Mouse (Mus musculus) hindbrain, embryonic 16.5 days (tissue): ENCODE results near the gene Cdc6. TPM values are rescaled to one million over a fixed set of nuclear protein-coding genes. Genes with fewer than 3 reads are reported as not detected.

Source experiments
- ATAC-seq: fragments of 200-750 bp; cut with Nextera tagmentation; 2 replicates; pipeline ENCODE4 v1.8.0; 2017; ENCODE audit warnings: moderate TSS enrichment, moderate library complexity
- H3K27ac ChIP-seq: fragments of 300-500 bp; sonication (generic); 2 replicates; pipeline ENCODE4 v1.5.1; 2014; ENCODE audit warnings: low read depth, mild to moderate bottlenecking, control low read depth, low read length, moderate library complexity
- H3K27me3 ChIP-seq: fragments of 300-500 bp; sonication (generic); replicated peaks from 2 replicates; pipeline ENCODE4 v1.6.1; 2014; ENCODE audit warnings: low read length; ENCODE audit not compliant: control insufficient read depth, insufficient read depth
- H3K36me3 ChIP-seq: fragments of 300-500 bp; sonication (generic); 2 replicates; pipeline ENCODE4 v1.6.1; 2014; ENCODE audit warnings: mild to moderate bottlenecking, low read length, moderate library complexity, mixed read lengths; ENCODE audit not compliant: control insufficient read depth, insufficient read depth
- H3K4me1 ChIP-seq: fragments of 300-500 bp; sonication (generic); 2 replicates; pipeline ENCODE4 v1.6.1; 2014; ENCODE audit warnings: low read depth, low read length; ENCODE audit not compliant: control insufficient read depth, insufficient read depth
- H3K4me2 ChIP-seq: fragments of 300-500 bp; sonication (generic); 2 replicates; pipeline ENCODE4 v1.6.1; 2014; ENCODE audit warnings: mild to moderate bottlenecking, low read length, control low read depth, moderate library complexity
- H3K4me3 ChIP-seq: fragments of 300-500 bp; sonication (generic); 2 replicates; pipeline ENCODE4 v1.5.1; 2014; ENCODE audit warnings: mild to moderate bottlenecking, low read length, control low read depth, moderate library complexity
- H3K9ac ChIP-seq: fragments of 300-500 bp; sonication (generic); 2 replicates; pipeline ENCODE4 v1.6.1; 2014; ENCODE audit warnings: low read depth, mild to moderate bottlenecking, control low read depth, low read length, moderate library complexity
- H3K9me3 ChIP-seq: fragments of 300-500 bp; sonication (generic); 2 replicates; pipeline ENCODE4 v1.6.1; 2014; ENCODE audit warnings: mild to moderate bottlenecking, low read length, moderate library complexity; ENCODE audit not compliant: control insufficient read depth
- WGBS: fragments of 180-500 bp; shearing (Covaris S2); extraction: QIAGEN DNeasy Blood & Tissue Kit; methylation state at CpG from one replicate; pipeline ENCODE4 v1.1.7; 2014; 5-methylcytosine and 5-hydroxymethylcytosine counted together
- polyA plus RNA-seq: library from polyadenylated mRNA; unstranded; fragments of >200 nt; fragmentation: Nextera tagmentation; extraction: Ambion mirVana; gene quantifications from 2 replicates; pipeline ENCODE4 v1.2.1, GENCODE M21; 2015

Gene Cdc6
- polyA plus RNA-seq, 1 experiment from 2014 or later = 4.6 TPM

- peak; percentile 59 for ATAC-seq
- peak overlapping the region; percentile 59; the same call in 1 of the 2 replicates for H3K27ac ChIP-seq
- no peaks in the 10 kb centered on the region for H3K9me3 ChIP-seq
- H3K36me3 ChIP-seq = no peaks in the 10 kb centered on the region
- peak overlapping the region; percentile 38 for H3K9ac ChIP-seq
- 29% methylated on average over 8 of the region's 9 CpGs for WGBS
- H3K4me2 ChIP-seq = peak overlapping the region; percentile 99
- peaks cover 98% of the 10 kb centered on the region for H3K4me1 ChIP-seq
- H3K4me3 ChIP-seq = no peak overlapping the region
- H3K27me3 ChIP-seq = no peaks in the 10 kb centered on the region
These were observed 59.0 kb downstream of the Cdc6 start for GRCm38 (mm10) chr11:98966499-98967141.

GRCm38 (mm10) chr11:98968079-98968478, 60.5 kb downstream of the Cdc6 start:
- ATAC-seq = no peak
- H3K4me3 ChIP-seq = no peak overlapping the region

GRCm38 (mm10) chr11:98968716-98969495, 61.3 kb downstream of the Cdc6 start:
- Histone ChIP-seq H3K27ac (peak overlapping the region; percentile 58), H3K27me3 (no peaks in the 10 kb centered on the region), H3K36me3 (0 out of 2 replicates have a peak, but pooled peaks cover 3% of the 10 kb centered on the region), H3K4me3 (no peak overlapping the region), H3K4me1 (peaks cover 77% of the 10 kb centered on the region), H3K4me2 (peak overlapping the region; percentile 45), H3K9me3 (no peaks in the 10 kb centered on the region), H3K9ac (0 out of 2 replicates have a peak overlapping the region, but pooled peaks have one; percentile 17)
- WGBS = 5% methylated on average over 20 of the region's 20 CpGs
- peak; percentile 3; the same call in 1 of the 2 replicates for ATAC-seq

More at GRCm38 (mm10) chr11:98968079-98968478, 60.5 kb downstream of the Cdc6 start:
- WGBS = 32% methylated on average over 16 of the region's 16 CpGs
- no peaks in the 10 kb centered on the region for H3K27me3 ChIP-seq
- H3K27ac ChIP-seq = peak overlapping the region; percentile 58
- no peaks in the 10 kb centered on the region for H3K9me3 ChIP-seq
- H3K9ac ChIP-seq = no peak overlapping the region
- peak overlapping the region; percentile 45 for H3K4me2 ChIP-seq
- H3K4me1 ChIP-seq = peaks cover 85% of the 10 kb centered on the region
- H3K36me3 ChIP-seq = no peaks in the 10 kb centered on the region

GRCm38 (mm10) chr11:98969496-98969927, 61.9 kb downstream of the Cdc6 start:
- Histone ChIP-seq H3K9me3 (no peaks in the 10 kb centered on the region), H3K36me3 (0 out of 2 replicates have a peak, but pooled peaks cover 3% of the 10 kb centered on the region), H3K4me1 (peaks cover 71% of the 10 kb centered on the region), H3K27me3 (no peaks in the 10 kb centered on the region), H3K4me2 (peak overlapping the region; percentile 45), H3K27ac (peak overlapping the region; percentile 58), H3K9ac (peak overlapping the region; percentile 48), H3K4me3 (no peak overlapping the region)
- 14% methylated on average over 16 of the region's 17 CpGs for WGBS
- peak; percentile 35 for ATAC-seq

GRCm38 (mm10) chr11:98970191-98970925, 62.8 kb downstream of the Cdc6 start:
- no peaks in the 10 kb centered on the region for H3K9me3 ChIP-seq
- H3K27ac ChIP-seq = peak overlapping the region; percentile 58
- H3K9ac ChIP-seq = no peak overlapping the region; the same call in none of the 2 replicates
- no peaks in the 10 kb centered on the region for H3K27me3 ChIP-seq
- no peak; the same call in 1 of the 2 replicates for ATAC-seq
- 0 out of 2 replicates have a peak, but pooled peaks cover 3% of the 10 kb centered on the region for H3K36me3 ChIP-seq
- no peak overlapping the region; the same call in 1 of the 2 replicates for H3K4me2 ChIP-seq
- WGBS = 32% methylated on average over 29 of the region's 29 CpGs
- peaks cover 62% of the 10 kb centered on the region for H3K4me1 ChIP-seq
- H3K4me3 ChIP-seq = no peak overlapping the region

- no peak for ATAC-seq
These were observed 63.9 kb downstream of the Cdc6 start for GRCm38 (mm10) chr11:98971316-98972031.

GRCm38 (mm10) chr11:98972215-98972614, 64.6 kb downstream of the Cdc6 start:
- no peak overlapping the region for H3K4me2 ChIP-seq
- H3K27ac ChIP-seq = no peak overlapping the region
- WGBS = 53% methylated on average over 9 of the region's 9 CpGs
- no peaks in the 10 kb centered on the region for H3K9me3 ChIP-seq
- H3K9ac ChIP-seq = no peak overlapping the region
- H3K36me3 ChIP-seq = 0 out of 2 replicates have a peak, but pooled peaks cover 3% of the 10 kb centered on the region
- no peaks in the 10 kb centered on the region for H3K27me3 ChIP-seq
- ATAC-seq = no peak
- peaks cover 44% of the 10 kb centered on the region for H3K4me1 ChIP-seq
- H3K4me3 ChIP-seq = no peak overlapping the region

More at GRCm38 (mm10) chr11:98971316-98972031, 63.9 kb downstream of the Cdc6 start:
- Histone ChIP-seq H3K4me2 (no peak overlapping the region), H3K27ac (peak overlapping the region; percentile 59), H3K4me1 (peaks cover 51% of the 10 kb centered on the region), H3K27me3 (no peaks in the 10 kb centered on the region), H3K9me3 (no peaks in the 10 kb centered on the region), H3K4me3 (no peak overlapping the region), H3K9ac (peak overlapping the region; percentile 22; the same call in 1 of the 2 replicates), H3K36me3 (0 out of 2 replicates have a peak, but pooled peaks cover 3% of the 10 kb centered on the region)
- WGBS = 42% methylated on average over 23 of the region's 23 CpGs

- no peak overlapping the region for H3K9ac ChIP-seq
- 80% methylated on average over 9 of the region's 9 CpGs for WGBS
- no peak overlapping the region for H3K4me2 ChIP-seq
- H3K4me1 ChIP-seq = peaks cover 37% of the 10 kb centered on the region
- no peaks in the 10 kb centered on the region for H3K9me3 ChIP-seq
- ATAC-seq = no peak
- H3K36me3 ChIP-seq = 0 out of 2 replicates have a peak, but pooled peaks cover 3% of the 10 kb centered on the region
- H3K27ac ChIP-seq = no peak overlapping the region
- H3K4me3 ChIP-seq = no peak overlapping the region
- H3K27me3 ChIP-seq = no peaks in the 10 kb centered on the region
These were observed 65.3 kb downstream of the Cdc6 start for GRCm38 (mm10) chr11:98972801-98973360.
